Mouse (Mus musculus) bone marrow macrophage, adult 2 months (primary cell): ENCODE results near the gene Olfr1265.

Experiments used
- CTCF ChIP-seq: IDR thresholded peaks from 2 replicates; pipeline ENCODE4 v1.5.1; 2012; ENCODE audit warnings: low read depth, mild to moderate bottlenecking, low read length, moderate library complexity
- POLR2A ChIP-seq: IDR thresholded peaks from 2 replicates; pipeline ENCODE4 v1.6.1; 2012; ENCODE audit warnings: mild to moderate bottlenecking, low read depth, low read length, borderline replicate concordance

DNA sequence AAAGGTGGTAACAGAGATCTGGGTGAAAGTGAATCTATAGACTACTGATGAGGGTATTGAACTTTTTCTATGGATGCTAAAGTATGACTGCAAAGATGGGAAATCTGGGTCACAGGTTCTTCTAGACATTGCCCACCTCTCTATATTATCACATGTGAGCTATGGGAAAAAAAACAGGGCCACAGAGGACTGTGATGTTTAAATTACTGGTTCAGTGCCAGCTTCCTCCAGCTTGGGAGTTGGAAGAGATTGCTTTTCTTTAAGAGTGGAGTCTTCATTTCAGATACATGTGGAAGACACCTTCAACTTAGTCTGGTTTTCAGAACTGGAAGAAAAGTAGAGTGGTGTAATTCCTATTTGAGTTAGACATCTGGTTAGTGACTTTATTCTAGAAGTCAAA is at the start of gene Olfr1265:
- TF ChIP-seq POLR2A (no peak), CTCF (no peak)
